8 mouse cellular contexts compared by ENCODE assay signal in genomic region chr2:32712934-32713817, GRCm38 (mm10). TPM values are rescaled to one million over a fixed set of nuclear protein-coding genes. Genes with fewer than 3 reads are reported as not detected.
DNase-seq lines count a peak whose midpoint lies in the region; ATAC-seq lines count a peak whose summit lies in the region.

Gene Cdk9, minus strand, starts transcription at chr2:32713076.

- H3K4me1 ChIP-seq in intestine, embryonic 14.5 days (replicated peaks; ENCODE audit: control insufficient read depth, insufficient read depth, low read length), result peaks cover 23% of the 10 kb centered on the region

- H3K9me3 ChIP-seq in intestine, embryonic 14.5 days (ENCODE audit: control insufficient read depth, low read length), result no peaks in the 10 kb centered on the region

- peak within 1 kb of the TSS; percentile 54 for H3K4me2 ChIP-seq in intestine, embryonic 14.5 days (ENCODE audit: low read length)

- H3K4me3 ChIP-seq in intestine, embryonic 14.5 days (ENCODE audit: low read depth, low read length), result peak within 1 kb of the TSS; percentile 92

- H3K27me3 ChIP-seq in intestine, embryonic 14.5 days (replicated peaks; ENCODE audit: control insufficient read depth, insufficient read depth, low read length), result no peaks in the 10 kb centered on the region

- H3K9ac ChIP-seq in intestine, embryonic 14.5 days (ENCODE audit: low read length), result peak within 1 kb of the TSS; percentile 68

- peaks cover 30% of the 10 kb centered on the region for H3K36me3 ChIP-seq in intestine, embryonic 14.5 days (ENCODE audit: control insufficient read depth, insufficient read depth, low read length)

- intact Hi-C loops in left cerebral cortex, postnatal 14 days (cut with DNase I), result loop anchor here (1.0 kb wide), 1 partner anchor 44 kb away; the partner anchor contains the start of gene Tor2a

- 0% methylated on average over 56 of the region's 79 CpGs for WGBS in intestine, embryonic 14.5 days

- peak; percentile 95 to 99 for DNase-seq in adrenal gland, adult (ENCODE audit: inconsistent age in 2 of 2, low spot score in 1 of 2)
- peak; percentile 93 for DNase-seq in embryo, embryonic 10.5 days (ENCODE audit: low spot score)
- DNase-seq in gastrocnemius, postnatal 25 days, result peak; percentile 93
- peak; percentile 99 for DNase-seq in intestine, embryonic 14.5 days (ENCODE audit: low spot score)
- peak; percentile 91 to 93 for DNase-seq in left cerebral cortex, postnatal 14 days (ENCODE audit: low spot score in 2 of 2)
- peak; percentile 91 for DNase-seq in mesoderm, embryonic 11.5 days (ENCODE audit: low read depth, low spot score)
- peak; percentile 87 to 88 for DNase-seq in right cerebral cortex, postnatal 36 days (ENCODE audit: low spot score in 2 of 2)
- peak; percentile 94 for DNase-seq in yolk sac, embryonic 10.5 days (ENCODE audit: low spot score)

- peak; percentile 86 for ATAC-seq in intestine, embryonic 14.5 days (replicated peaks; ENCODE audit: low FRiP score, low TSS enrichment, low read depth)

- H3K27ac ChIP-seq in intestine, embryonic 14.5 days (ENCODE audit: low read depth), result peak within 1 kb of the TSS; percentile 94

RNA-seq across cellular contexts. Expression of gene Cdk9, which starts in this region (rescaled TPM):
- 10 to 100 TPM; 17.2 to 20.0 TPM for total RNA-seq in gastrocnemius, postnatal 25 days (2021)
- 83.8 and 85.2 TPM in 2 replicates for polyA plus RNA-seq in intestine, embryonic 14.5 days (2014; fragmentation: Nextera tagmentation; extraction: Ambion mirVana)
- total RNA-seq in left cerebral cortex, postnatal 14 days (2021), result 100 to 1,000 TPM; 100 to 106 TPM

Comparison
In these comparisons a context has a peak if more than half of its experiments do, and no peak if none do; other contexts are left out.
1. Peak in every context shown above with its lines: DNase-seq, ATAC-seq, H3K4me3 ChIP-seq and H3K27ac ChIP-seq.
2. RNA of gene Cdk9 (total RNA-seq): 100 to 106 TPM in left cerebral cortex, postnatal 14 days; 17.2 to 20.0 TPM in gastrocnemius, postnatal 25 days; every median in the first group is over 4 times any median in the second.